Mouse (Mus musculus) heart, postnatal 10 days (tissue): ENCODE results near the gene Ccl19. TPM values are rescaled to one million over a fixed set of nuclear protein-coding genes. Genes with fewer than 3 reads are reported as not detected.
"Not testable (repeated sequence)": the region's sequence is repeated elsewhere in the genome, so short reads cannot be mapped to it uniquely, and the experiment has no call there.

Experiments used
- DNase-seq, 2 experiments: peaks; one replicate each; pipeline ENCODE4 v3.0.0; 2021
- intact Hi-C: fragments of 180-260 bp; cut with DNase I; formaldehyde crosslinking; loops from one replicate; pipeline ENCODE4 v1.15.1; 2025
- total RNA-seq, 2 experiments: library from RNA; stranded (reverse); gene quantifications; 2 replicates each; pipeline ENCODE4 v1.2.3; 2021

The Ccl19 gene
- not detected for total RNA-seq

GRCm38 (mm10) chr4:42756477-42756876 is at the start of gene Ccl19:
Gene Ccl19 (minus strand): TSS chr4:42756577.
- intact Hi-C loops, DNase-seq: not testable (repeated sequence)

DNA sequence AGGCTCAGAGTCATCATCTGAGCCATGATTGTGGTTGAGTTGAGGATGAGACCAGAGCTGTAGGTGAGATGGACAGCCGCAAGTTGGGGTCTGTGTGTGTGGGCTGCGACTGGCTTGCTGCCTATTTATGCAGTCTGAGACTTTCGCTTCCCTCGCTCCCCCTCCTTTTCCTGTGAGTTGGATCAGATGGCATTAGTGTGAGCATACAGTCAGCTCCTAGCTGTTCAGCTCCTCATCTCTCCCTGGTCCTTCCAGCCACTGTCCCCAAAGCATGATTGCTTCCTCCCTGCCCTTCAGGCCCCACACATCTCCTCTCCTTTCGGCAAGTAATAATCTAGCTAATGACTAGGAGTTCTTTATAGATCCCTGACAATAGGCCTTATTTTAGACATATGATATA is 17.5 kb upstream of the Ccl19 start, which contains the start of gene Ccl21a:
Gene Ccl21a (minus strand): TSS at position 101 of the 400 bp plus-strand sequence.
- DNase-seq, intact Hi-C loops: not testable (repeated sequence)

DNA sequence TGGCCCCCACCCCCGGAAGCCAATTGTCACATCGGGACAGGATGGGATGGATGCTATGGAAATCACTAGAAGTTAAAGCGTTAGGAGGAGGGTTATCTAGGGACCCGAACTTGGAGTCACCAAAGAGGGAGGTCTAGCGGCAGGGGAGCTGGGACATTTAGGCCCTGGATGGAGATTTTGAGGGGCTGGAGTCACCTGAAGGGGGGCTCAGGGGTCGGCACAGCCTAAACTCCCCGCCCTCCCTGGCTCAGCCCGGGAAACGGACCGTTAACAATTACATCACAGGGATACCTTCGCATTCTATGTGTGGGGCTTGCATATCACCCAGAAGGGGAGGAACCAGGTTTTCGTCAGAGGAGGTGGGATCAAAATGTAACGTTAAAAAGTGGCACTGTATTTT is 21.1 kb downstream of the Ccl19 start, which contains the start of gene 4930578G10Rik:
Gene 4930578G10Rik (plus strand): TSS at position 301 of the 400 bp plus-strand sequence.
- intact Hi-C loops, DNase-seq: not testable (repeated sequence)

Other genes with a start within 250 kb of the Ccl19 start
- under 1 TPM in 1 of 2 experiments, not detected in 1; 0.07 TPM for gene Fam205a2, start 228.4 kb downstream of the Ccl19 start, total RNA-seq
- not detected for gene Gm10591, start 144.4 kb downstream of the Ccl19 start, total RNA-seq
- gene Gm2564, start 126.9 kb downstream of the Ccl19 start, total RNA-seq: 1 to 10 TPM; 1.4 to 2.0 TPM
- gene Ccl27b, start 101.3 kb downstream of the Ccl19 start, total RNA-seq: not detected
- gene Il11ra2, start 94.7 kb downstream of the Ccl19 start, total RNA-seq: not detected
- gene 4930578G10Rik, start 21.0 kb downstream of the Ccl19 start, total RNA-seq: not detected
- 10 to 100 TPM; 17.4 to 18.5 TPM for gene Ccl21a, start 17.4 kb upstream of the Ccl19 start, total RNA-seq
- gene Fam205a1, start 97.3 kb upstream of the Ccl19 start, total RNA-seq: not detected
- under 1 TPM in 1 of 2 experiments, not detected in 1; 0.07 TPM for gene Gm12394, start 100.2 kb upstream of the Ccl19 start, total RNA-seq
- gene Fam205c, start 117.7 kb upstream of the Ccl19 start, total RNA-seq: 1 to 10 TPM; 2.7 to 2.9 TPM
- gene Phf24, start 160.1 kb upstream of the Ccl19 start, total RNA-seq: 1 to 10 TPM; 8.0 to 9.5 TPM
- 10 to 100 TPM; 61.8 to 68.9 TPM for gene Dnajb5, start 193.2 kb upstream of the Ccl19 start, total RNA-seq
- gene 1700022I11Rik, start 213.0 kb upstream of the Ccl19 start, total RNA-seq: not detected
- gene Vcp, start 243.9 kb upstream of the Ccl19 start, total RNA-seq: 100 to 1,000 TPM; 306 to 324 TPM